Comparison of ENCODE assay signal across 8 mouse cellular contexts in the genomic region with DNA sequence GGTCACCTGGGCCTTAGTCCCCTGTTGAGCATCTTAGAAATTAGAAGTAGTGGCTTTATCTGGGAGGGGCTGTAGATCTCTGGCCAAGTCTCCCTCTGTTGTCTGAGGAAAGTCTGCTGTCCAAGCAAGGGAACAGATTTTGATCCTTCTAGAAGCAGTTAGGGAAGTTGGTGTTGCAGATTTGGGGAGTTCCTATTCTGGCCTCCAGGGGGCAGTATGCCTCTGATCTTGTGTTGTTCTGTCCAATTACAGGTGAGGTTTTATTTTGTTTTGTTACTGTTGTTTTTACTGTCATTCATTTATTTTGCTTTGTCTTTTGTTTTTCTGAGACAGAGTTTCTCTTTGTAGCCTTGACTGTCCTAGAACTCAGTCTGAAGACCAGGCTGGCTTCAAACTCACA. TPM values are rescaled to one million over a fixed set of nuclear protein-coding genes. Genes with fewer than 3 reads are reported as not detected.
DNase-seq lines count a peak whose midpoint lies in the region; ATAC-seq and TF ChIP-seq lines count a peak whose summit lies in the region.
"Had no signal": no experiment of that assay in that cellular context is flagged by ENCODE, and none has a peak within 500 bp of the region (broad histone marks: within the 10 kb centered on the region; RNA-seq: fewer than 3 reads in every experiment).

No protein-coding gene starts in this region.

- no peak for ATAC-seq in intestine, postnatal 0 days
- no peak for ATAC-seq in intestine, embryonic 15.5 days

- no peak overlapping the region for H3K4me2 ChIP-seq in intestine, postnatal 0 days (replicated peaks; ENCODE audit: low read depth)
- no peak overlapping the region for H3K4me2 ChIP-seq in intestine, embryonic 15.5 days (replicated peaks)
- H3K4me2 ChIP-seq: limb, embryonic 15.5 days had no signal

- H3K9me3 ChIP-seq in intestine, postnatal 0 days (ENCODE audit: control insufficient read depth): no peaks in the 10 kb centered on the region
- H3K9me3 ChIP-seq in intestine, embryonic 15.5 days: no peaks in the 10 kb centered on the region
- H3K9me3 ChIP-seq: limb, embryonic 15.5 days had no signal

- no peak overlapping the region for H3K27ac ChIP-seq in intestine, postnatal 0 days (ENCODE audit: low read depth, low read length)
- no peak overlapping the region for H3K27ac ChIP-seq in intestine, embryonic 15.5 days
- H3K27ac ChIP-seq: limb, embryonic 15.5 days had no signal

- no peak overlapping the region for H3K4me3 ChIP-seq in intestine, postnatal 0 days (ENCODE audit: low read depth, low read length)
- H3K4me3 ChIP-seq in intestine, embryonic 15.5 days (replicated peaks): no peak overlapping the region
- H3K4me3 ChIP-seq: limb, embryonic 15.5 days had no signal

- TF ChIP-seq CTCF in intestine, postnatal 0 days (IDR thresholded peaks at IDR 0.05; ENCODE audit: low read depth): peak; percentile 76

- H3K4me1 ChIP-seq in intestine, postnatal 0 days (replicated peaks; ENCODE audit: control insufficient read depth, insufficient read depth, low read length): no peaks in the 10 kb centered on the region
- no peaks in the 10 kb centered on the region for H3K4me1 ChIP-seq in intestine, embryonic 15.5 days (replicated peaks)
- H3K4me1 ChIP-seq: limb, embryonic 15.5 days had no signal

- peaks cover 19% of the 10 kb centered on the region; the same call in 1 of the 2 replicates for H3K27me3 ChIP-seq in intestine, postnatal 0 days (replicated peaks; ENCODE audit: control insufficient read depth, insufficient read depth, low read length)
- peaks cover 20% of the 10 kb centered on the region for H3K27me3 ChIP-seq in intestine, embryonic 15.5 days (replicated peaks)

- peak; percentile 17 for DNase-seq in urinary bladder, postnatal 36 days (ENCODE audit: low spot score in 2 of 2)
- no peak for DNase-seq in urinary bladder, adult 2 months (ENCODE audit: low spot score)
- DNase-seq in adrenal gland, postnatal 36 days: peak; percentile 35 to 56
- peak; percentile 30 for DNase-seq in kidney, postnatal 14 days
- DNase-seq in right cerebral cortex, postnatal 14 days: peak; percentile 58

- no peaks in the 10 kb centered on the region for H3K36me3 ChIP-seq in intestine, postnatal 0 days (ENCODE audit: control insufficient read depth, insufficient read depth)
- H3K36me3 ChIP-seq in intestine, embryonic 15.5 days: no peaks in the 10 kb centered on the region
- H3K36me3 ChIP-seq: limb, embryonic 15.5 days had no signal

- no peak overlapping the region for H3K9ac ChIP-seq in intestine, postnatal 0 days (ENCODE audit: low read depth, low read length)
- no peak overlapping the region for H3K9ac ChIP-seq in intestine, embryonic 15.5 days
- H3K9ac ChIP-seq: limb, embryonic 15.5 days had no signal

RNA-seq across cellular contexts. Expression of gene Bhlhe23, which starts 10.0 kb away (rescaled TPM):
- not detected in 2 replicates for polyA plus RNA-seq in intestine, postnatal 0 days (2015; fragmentation: Nextera tagmentation; extraction: Ambion mirVana)
- not detected in 2 replicates for polyA plus RNA-seq in intestine, embryonic 15.5 days (2015; fragmentation: Nextera tagmentation; extraction: Ambion mirVana)
- not detected in 2 replicates for polyA plus RNA-seq in urinary bladder, adult 2 months (2012; rRNA removed)
- not detected for total RNA-seq in adrenal gland, postnatal 36 days (2021)
- polyA plus RNA-seq: limb, embryonic 15.5 days had no signal
